Mouse (Mus musculus): ENCODE data around the gene Mex3d. TPM values are rescaled to one million over a fixed set of nuclear protein-coding genes. Genes with fewer than 3 reads are reported as not detected.

Gene Mex3d
- polyA plus RNA-seq, 1 experiment from 2014 or later = 12.2 TPM

GRCm38 (mm10) chr10:80357336-80357735, 30.1 kb downstream of the Mex3d start:
- H3K27ac ChIP-seq (ENCODE audit: low read depth, low read length) = no peak overlapping the region
- no peak overlapping the region for H3K9ac ChIP-seq (replicated peaks; ENCODE audit: low read depth, low read length)
- peaks cover 10% of the 10 kb centered on the region; the same call in 1 of the 2 replicates for H3K4me1 ChIP-seq (ENCODE audit: control insufficient read depth, insufficient read depth, low read length)
- H3K9me3 ChIP-seq (ENCODE audit: control insufficient read depth, low read length) = no peaks in the 10 kb centered on the region
- peak overlapping the region; percentile 43 for H3K4me2 ChIP-seq (ENCODE audit: low read depth, low read length)
- H3K4me3 ChIP-seq (ENCODE audit: low read depth, low read length) = no peak overlapping the region; the same call in 1 of the 2 replicates
- no peaks in the 10 kb centered on the region for H3K36me3 ChIP-seq (ENCODE audit: control insufficient read depth, insufficient read depth, low read length)
- no peak for ATAC-seq (ENCODE audit: low read depth)
- 31% methylated on average over 7 of the region's 7 CpGs for WGBS
- H3K27me3 ChIP-seq (ENCODE audit: control insufficient read depth, insufficient read depth, low read length) = peaks cover 46% of the 10 kb centered on the region

DNA sequence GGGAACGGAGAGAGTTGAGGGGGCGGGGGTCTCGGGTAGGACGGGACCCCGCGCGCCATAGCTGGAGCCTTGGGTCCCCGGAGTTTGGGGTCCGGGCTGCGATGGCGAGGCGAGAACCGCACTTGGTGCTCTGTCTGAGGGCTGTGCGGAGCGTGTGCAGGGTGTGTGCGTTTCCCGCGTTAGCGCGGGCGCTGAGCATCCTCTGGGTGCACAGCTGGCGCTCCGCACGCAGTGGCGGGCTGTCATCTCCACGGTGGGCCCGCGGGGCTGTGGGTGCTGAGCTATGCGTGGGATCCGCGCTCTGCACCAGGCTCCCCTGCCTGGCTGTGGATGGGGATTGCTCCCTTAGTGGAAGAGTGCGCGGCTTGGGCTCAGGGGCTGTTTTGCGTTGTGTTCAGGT, 30.7 kb downstream of the Mex3d start:
- no peaks in the 10 kb centered on the region for H3K9me3 ChIP-seq (ENCODE audit: control insufficient read depth, low read length)
- H3K4me2 ChIP-seq (ENCODE audit: low read depth, low read length) = peak overlapping the region; percentile 48
- no peak overlapping the region; the same call in 1 of the 2 replicates for H3K9ac ChIP-seq (replicated peaks; ENCODE audit: low read depth, low read length)
- H3K36me3 ChIP-seq (ENCODE audit: control insufficient read depth, insufficient read depth, low read length) = no peaks in the 10 kb centered on the region
- H3K4me3 ChIP-seq (ENCODE audit: low read depth, low read length) = peak overlapping the region; percentile 26
- 1% methylated on average over 33 of the region's 34 CpGs for WGBS
- ATAC-seq (ENCODE audit: low read depth) = 0 out of 2 replicates have a peak, but pooled peaks have one; percentile 14
- H3K4me1 ChIP-seq (ENCODE audit: control insufficient read depth, insufficient read depth, low read length) = peaks cover 10% of the 10 kb centered on the region; the same call in 1 of the 2 replicates
- H3K27ac ChIP-seq (ENCODE audit: low read depth, low read length) = no peak overlapping the region
- H3K27me3 ChIP-seq (ENCODE audit: control insufficient read depth, insufficient read depth, low read length) = peaks cover 46% of the 10 kb centered on the region

DNA sequence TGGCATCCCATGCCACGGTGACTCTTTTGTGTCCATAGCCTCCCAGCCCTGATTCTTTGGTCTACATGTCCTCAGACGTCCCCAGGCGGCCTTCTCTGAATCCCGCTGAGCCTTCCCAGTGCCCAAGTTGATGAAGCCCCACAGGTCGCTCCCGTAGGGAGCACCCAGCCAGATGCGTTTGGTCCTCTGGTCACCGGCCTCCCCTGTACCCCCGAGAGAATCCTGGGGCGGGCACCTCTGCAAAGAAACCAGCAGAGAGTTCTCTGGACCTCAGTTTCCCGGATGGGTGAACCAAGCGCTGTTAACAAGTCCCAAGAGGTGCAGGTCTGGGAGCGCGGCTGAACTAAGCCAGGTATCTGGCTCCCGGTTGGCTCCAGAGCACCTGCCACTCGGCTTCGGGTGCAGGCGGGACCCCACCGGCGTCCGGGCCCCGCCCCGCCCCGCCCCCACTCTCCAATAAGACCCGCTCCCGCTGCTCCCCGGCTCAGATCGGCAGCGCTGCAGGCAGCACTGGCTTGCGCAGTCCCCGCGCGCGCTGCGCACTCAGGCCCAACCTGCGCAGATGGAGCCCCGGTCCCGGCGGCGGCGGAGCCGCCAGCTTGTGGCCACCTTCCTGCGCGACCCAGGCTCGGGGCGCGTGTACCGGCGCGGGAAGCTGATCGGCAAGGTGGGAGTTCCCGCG, 31.3 kb downstream of the Mex3d start, which contains the start of gene Plk5:
Gene Plk5, plus strand, starts transcription at position 459 of the 682 bp plus-strand sequence.
- no peak; the same call in 1 of the 2 replicates for ATAC-seq (ENCODE audit: low read depth)
- Histone ChIP-seq H3K4me2 (ENCODE audit: low read depth, low read length) (peak within 1 kb of the TSS; percentile 48), H3K4me1 (ENCODE audit: control insufficient read depth, insufficient read depth, low read length) (peaks cover 10% of the 10 kb centered on the region; the same call in 1 of the 2 replicates), H3K27ac (ENCODE audit: low read depth, low read length) (no peak within 1 kb of the TSS), H3K9ac (replicated peaks; ENCODE audit: low read depth, low read length) (no peak within 1 kb of the TSS; the same call in 1 of the 2 replicates), H3K36me3 (ENCODE audit: control insufficient read depth, insufficient read depth, low read length) (no peaks in the 10 kb centered on the region), H3K9me3 (ENCODE audit: control insufficient read depth, low read length) (no peaks in the 10 kb centered on the region), H3K27me3 (ENCODE audit: control insufficient read depth, insufficient read depth, low read length) (peaks cover 46% of the 10 kb centered on the region), H3K4me3 (ENCODE audit: low read depth, low read length) (peak within 1 kb of the TSS; percentile 26)
- WGBS = under 1% methylated on average over 51 of the region's 53 CpGs

DNA sequence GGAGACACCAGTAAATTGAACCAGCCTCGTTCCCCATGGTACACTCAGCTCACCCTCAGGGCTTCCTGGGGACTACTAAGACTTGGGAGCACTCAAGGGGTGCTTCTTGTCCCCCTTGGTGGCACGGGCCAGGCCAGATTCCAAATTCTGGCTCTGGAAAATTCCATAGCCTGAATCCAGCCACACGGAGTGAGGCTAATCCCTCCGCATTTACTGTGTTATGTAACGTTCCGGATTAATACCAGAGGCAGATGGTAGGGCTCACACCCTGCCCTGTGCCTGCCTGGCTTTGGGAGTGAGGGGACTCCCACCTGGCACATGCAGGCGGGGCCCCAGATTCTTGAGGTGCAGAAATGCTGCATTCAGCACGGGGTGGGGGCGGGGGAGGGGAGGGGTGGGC, 32.0 kb downstream of the Mex3d start:
- no peak overlapping the region for H3K9ac ChIP-seq (replicated peaks; ENCODE audit: low read depth, low read length)
- no peak overlapping the region for H3K4me2 ChIP-seq (ENCODE audit: low read depth, low read length)
- H3K4me3 ChIP-seq (ENCODE audit: low read depth, low read length) = no peak overlapping the region
- peaks cover 49% of the 10 kb centered on the region for H3K27me3 ChIP-seq (ENCODE audit: control insufficient read depth, insufficient read depth, low read length)
- no peak for ATAC-seq (ENCODE audit: low read depth)
- H3K9me3 ChIP-seq (ENCODE audit: control insufficient read depth, low read length) = no peaks in the 10 kb centered on the region
- peaks cover 10% of the 10 kb centered on the region; the same call in 1 of the 2 replicates for H3K4me1 ChIP-seq (ENCODE audit: control insufficient read depth, insufficient read depth, low read length)
- H3K36me3 ChIP-seq (ENCODE audit: control insufficient read depth, insufficient read depth, low read length) = no peaks in the 10 kb centered on the region
- WGBS = 10% methylated on average over 9 of the region's 9 CpGs
- no peak overlapping the region for H3K27ac ChIP-seq (ENCODE audit: low read depth, low read length)

- no peak overlapping the region for H3K4me3 ChIP-seq (ENCODE audit: low read depth, low read length)
- H3K4me2 ChIP-seq (ENCODE audit: low read depth, low read length) = no peak overlapping the region
- H3K27ac ChIP-seq (ENCODE audit: low read depth, low read length) = no peak overlapping the region
- H3K9me3 ChIP-seq (ENCODE audit: control insufficient read depth, low read length) = no peaks in the 10 kb centered on the region
- H3K27me3 ChIP-seq (ENCODE audit: control insufficient read depth, insufficient read depth, low read length) = peaks cover 63% of the 10 kb centered on the region
- ATAC-seq (ENCODE audit: low read depth) = no peak
- peaks cover 10% of the 10 kb centered on the region; the same call in 1 of the 2 replicates for H3K4me1 ChIP-seq (ENCODE audit: control insufficient read depth, insufficient read depth, low read length)
- no peaks in the 10 kb centered on the region for H3K36me3 ChIP-seq (ENCODE audit: control insufficient read depth, insufficient read depth, low read length)
- 61% methylated on average over 8 of the region's 8 CpGs for WGBS
- no peak overlapping the region for H3K9ac ChIP-seq (replicated peaks; ENCODE audit: low read depth, low read length)
Observed at GRCm38 (mm10) chr10:80352727-80353126, 34.7 kb downstream of the Mex3d start.

DNA sequence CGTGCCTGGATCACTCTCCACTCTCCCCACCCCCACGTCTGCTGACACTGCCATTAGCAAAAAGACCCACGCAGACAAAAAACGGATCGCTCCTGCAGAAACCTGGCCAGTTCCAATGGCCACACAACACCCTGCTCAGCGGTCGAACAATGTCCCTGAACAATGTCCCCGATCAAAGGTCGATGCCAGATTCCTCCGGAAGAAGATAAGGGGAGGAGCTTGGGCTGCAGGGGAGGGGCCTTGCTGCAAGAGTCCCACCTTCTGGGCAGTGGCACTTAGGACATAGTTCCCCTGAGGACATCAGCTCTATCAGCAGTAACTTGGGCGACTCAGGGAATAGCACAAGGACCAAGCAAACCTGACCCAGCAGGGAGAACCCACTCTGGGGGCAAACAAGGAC, 35.6 kb downstream of the Mex3d start:
- Histone ChIP-seq H3K4me3 (ENCODE audit: low read depth, low read length) (no peak overlapping the region), H3K4me1 (ENCODE audit: control insufficient read depth, insufficient read depth, low read length) (peaks cover 8% of the 10 kb centered on the region; the same call in 1 of the 2 replicates), H3K9me3 (ENCODE audit: control insufficient read depth, low read length) (no peaks in the 10 kb centered on the region), H3K4me2 (ENCODE audit: low read depth, low read length) (no peak overlapping the region), H3K9ac (replicated peaks; ENCODE audit: low read depth, low read length) (no peak overlapping the region), H3K36me3 (ENCODE audit: control insufficient read depth, insufficient read depth, low read length) (no peaks in the 10 kb centered on the region), H3K27ac (ENCODE audit: low read depth, low read length) (no peak overlapping the region), H3K27me3 (ENCODE audit: control insufficient read depth, insufficient read depth, low read length) (peaks cover 61% of the 10 kb centered on the region)
- WGBS = 24% methylated on average over 11 of the region's 11 CpGs
- ATAC-seq (ENCODE audit: low read depth) = no peak

GRCm38 (mm10) chr10:80350292-80350691, 37.2 kb downstream of the Mex3d start:
- no peak overlapping the region for H3K27ac ChIP-seq (ENCODE audit: low read depth, low read length)
- ATAC-seq (ENCODE audit: low read depth) = peak; percentile 71
- no peak overlapping the region for H3K4me2 ChIP-seq (ENCODE audit: low read depth, low read length)
- H3K9ac ChIP-seq (replicated peaks; ENCODE audit: low read depth, low read length) = no peak overlapping the region
- H3K27me3 ChIP-seq (ENCODE audit: control insufficient read depth, insufficient read depth, low read length) = peaks cover 51% of the 10 kb centered on the region
- H3K4me1 ChIP-seq (ENCODE audit: control insufficient read depth, insufficient read depth, low read length) = no peaks in the 10 kb centered on the region
- WGBS = under 1% methylated on average over 7 of the region's 7 CpGs
- H3K4me3 ChIP-seq (ENCODE audit: low read depth, low read length) = no peak overlapping the region
- H3K36me3 ChIP-seq (ENCODE audit: control insufficient read depth, insufficient read depth, low read length) = no peaks in the 10 kb centered on the region
- no peaks in the 10 kb centered on the region for H3K9me3 ChIP-seq (ENCODE audit: control insufficient read depth, low read length)

DNA sequence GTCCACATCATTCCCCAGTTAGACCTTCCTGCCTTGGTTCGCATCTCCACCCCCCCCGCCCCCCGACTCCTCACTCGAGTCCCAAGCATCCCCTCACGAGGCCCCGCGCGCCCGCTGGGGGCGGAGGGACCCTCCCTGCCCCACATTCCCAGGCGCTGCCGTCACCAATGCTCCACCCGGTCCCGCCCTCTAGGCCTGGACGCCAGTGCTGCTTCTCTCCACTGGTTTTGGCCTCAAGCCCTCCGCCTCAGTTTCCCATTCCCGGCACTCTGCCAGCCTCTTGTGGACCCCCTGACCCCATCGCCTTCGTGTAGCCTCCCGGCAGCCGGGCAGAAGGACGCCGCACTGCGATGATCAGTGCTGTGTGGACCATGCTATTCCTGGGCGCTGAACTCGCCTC, 38.5 kb downstream of the Mex3d start:
- Histone ChIP-seq H3K4me2 (ENCODE audit: low read depth, low read length) (no peak overlapping the region), H3K9me3 (ENCODE audit: control insufficient read depth, low read length) (no peaks in the 10 kb centered on the region), H3K27me3 (ENCODE audit: control insufficient read depth, insufficient read depth, low read length) (peaks cover 57% of the 10 kb centered on the region), H3K4me1 (ENCODE audit: control insufficient read depth, insufficient read depth, low read length) (no peaks in the 10 kb centered on the region), H3K9ac (replicated peaks; ENCODE audit: low read depth, low read length) (no peak overlapping the region), H3K36me3 (ENCODE audit: control insufficient read depth, insufficient read depth, low read length) (no peaks in the 10 kb centered on the region), H3K27ac (ENCODE audit: low read depth, low read length) (no peak overlapping the region), H3K4me3 (ENCODE audit: low read depth, low read length) (no peak overlapping the region)
- ATAC-seq (ENCODE audit: low read depth) = no peak
- 18% methylated on average over 26 of the region's 26 CpGs for WGBS

DNA sequence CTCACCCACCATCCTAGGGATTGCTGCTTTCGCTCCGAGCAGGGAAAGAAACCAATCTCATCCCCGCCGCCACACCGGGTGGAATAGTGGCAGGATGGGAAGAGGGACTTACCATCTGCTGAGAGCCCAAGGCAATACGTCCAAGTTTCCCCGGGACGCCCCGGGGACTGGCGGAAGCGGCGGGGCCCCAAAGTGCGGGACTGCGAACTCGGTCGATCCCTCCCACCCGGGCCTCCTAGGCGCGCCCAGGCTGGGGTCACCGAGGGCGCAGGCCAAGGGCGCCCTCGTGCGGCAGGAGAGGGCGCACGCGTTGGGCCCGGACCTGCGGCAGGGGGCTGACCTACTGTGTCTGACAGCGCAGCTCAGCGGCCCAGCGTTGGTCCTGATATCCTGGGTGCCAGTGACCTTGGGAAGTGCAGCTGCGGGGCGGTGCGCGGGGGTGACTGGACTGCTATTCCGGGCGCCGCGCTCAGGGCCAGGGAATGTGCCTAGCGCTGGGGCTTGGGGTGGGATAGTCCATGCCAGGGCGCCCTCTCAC, 39.1 kb downstream of the Mex3d start, which contains the start of gene Adamtsl5:
Gene Adamtsl5, minus strand, starts transcription at position 169 of the 538 bp plus-strand sequence.
- H3K4me2 ChIP-seq (ENCODE audit: low read depth, low read length) = no peak within 1 kb of the TSS
- H3K36me3 ChIP-seq (ENCODE audit: control insufficient read depth, insufficient read depth, low read length) = no peaks in the 10 kb centered on the region
- no peak for ATAC-seq (ENCODE audit: low read depth)
- H3K9ac ChIP-seq (replicated peaks; ENCODE audit: low read depth, low read length) = no peak within 1 kb of the TSS
- H3K4me1 ChIP-seq (ENCODE audit: control insufficient read depth, insufficient read depth, low read length) = no peaks in the 10 kb centered on the region
- H3K27ac ChIP-seq (ENCODE audit: low read depth, low read length) = no peak within 1 kb of the TSS; the same call in 1 of the 2 replicates
- H3K9me3 ChIP-seq (ENCODE audit: control insufficient read depth, low read length) = no peaks in the 10 kb centered on the region
- 0% methylated on average over 38 of the region's 42 CpGs for WGBS
- H3K4me3 ChIP-seq (ENCODE audit: low read depth, low read length) = no peak within 1 kb of the TSS
- H3K27me3 ChIP-seq (ENCODE audit: control insufficient read depth, insufficient read depth, low read length) = peaks cover 63% of the 10 kb centered on the region

Measured in neural tube, embryonic 14.5 days (tissue).